Mouse (Mus musculus) forebrain, embryonic 13.5 days (tissue): Measurements from ENCODE around the gene Dcun1d2. TPM values are rescaled to one million over a fixed set of nuclear protein-coding genes. Genes with fewer than 3 reads are reported as not detected.

Experiments used
- ATAC-seq: fragments of 200-750 bp; cut with Nextera tagmentation; 2 replicates; pipeline ENCODE4 v1.8.0; 2017
- H3K27ac ChIP-seq: fragments of 300-500 bp; sonication (generic); 2 replicates; pipeline ENCODE4 v1.5.1; 2015; ENCODE audit warnings: inconsistent platforms, mild to moderate bottlenecking, moderate library complexity
- H3K27me3 ChIP-seq: fragments of 300-500 bp; sonication (generic); 2 replicates; pipeline ENCODE4 v1.6.1; 2015; ENCODE audit warnings: mild to moderate bottlenecking, inconsistent platforms
- H3K36me3 ChIP-seq: fragments of 300-500 bp; sonication (generic); 2 replicates; pipeline ENCODE4 v1.6.1; 2015; ENCODE audit warnings: mild to moderate bottlenecking, inconsistent platforms; ENCODE audit not compliant: poor library complexity, severe bottlenecking
- H3K4me1 ChIP-seq: fragments of 300-500 bp; sonication (generic); 2 replicates; pipeline ENCODE4 v1.6.1; 2015; ENCODE audit warnings: inconsistent platforms
- H3K4me2 ChIP-seq: fragments of 300-500 bp; sonication (generic); 2 replicates; pipeline ENCODE4 v1.6.1; 2015; ENCODE audit warnings: inconsistent platforms, mild to moderate bottlenecking, moderate library complexity
- H3K4me3 ChIP-seq: fragments of 300-500 bp; sonication (generic); 2 replicates; pipeline ENCODE4 v1.5.1; 2015; ENCODE audit warnings: mild to moderate bottlenecking, inconsistent platforms
- H3K9ac ChIP-seq: fragments of 300-500 bp; sonication (generic); 2 replicates; pipeline ENCODE4 v1.6.1; 2015; ENCODE audit warnings: mild to moderate bottlenecking, inconsistent platforms
- H3K9me3 ChIP-seq: fragments of 300-500 bp; sonication (generic); replicated peaks from 2 replicates; pipeline ENCODE4 v1.6.1; 2016; ENCODE audit warnings: inconsistent platforms
- WGBS: fragments of 180-500 bp; shearing (Covaris S2); methylation state at CpG from one replicate; pipeline ENCODE4 v1.1.7; 2015; 5-methylcytosine and 5-hydroxymethylcytosine counted together
- polyA plus RNA-seq: library from polyadenylated mRNA; unstranded; fragments of >200 nt; fragmentation: Nextera tagmentation; extraction: Ambion mirVana; gene quantifications from 2 replicates; pipeline ENCODE4 v1.2.1, GENCODE M21; 2015

Gene Dcun1d2
- polyA plus RNA-seq, 1 experiment from 2014 or later: 31.6 TPM

- H3K27ac ChIP-seq: no peak overlapping the region
- no peak overlapping the region for H3K4me2 ChIP-seq
- no peak overlapping the region for H3K9ac ChIP-seq
- H3K36me3 ChIP-seq: peaks cover 88% of the 10 kb centered on the region
- no peak for ATAC-seq
- WGBS: 96% methylated on average over 8 of the region's 8 CpGs
- H3K27me3 ChIP-seq: no peaks in the 10 kb centered on the region
- H3K4me1 ChIP-seq: no peaks in the 10 kb centered on the region
- no peaks in the 10 kb centered on the region; the same call in 1 of the 2 replicates for H3K9me3 ChIP-seq
- H3K4me3 ChIP-seq: no peak overlapping the region
These were observed 11.6 kb upstream of the Dcun1d2 start for GRCm38 (mm10) chr8:13299571-13299970.

GRCm38 (mm10) chr8:13293677-13294470 lies 5.9 kb upstream of the Dcun1d2 start:
- no peak overlapping the region for H3K27ac ChIP-seq
- no peak overlapping the region for H3K4me3 ChIP-seq
- no peaks in the 10 kb centered on the region for H3K27me3 ChIP-seq
- no peak for ATAC-seq
- no peak overlapping the region for H3K9ac ChIP-seq
- peaks cover 64% of the 10 kb centered on the region for H3K36me3 ChIP-seq
- peaks cover 5% of the 10 kb centered on the region for H3K4me1 ChIP-seq
- H3K9me3 ChIP-seq: no peaks in the 10 kb centered on the region
- WGBS: 92% methylated on average over 9 of the region's 9 CpGs
- no peak overlapping the region for H3K4me2 ChIP-seq

GRCm38 (mm10) chr8:13292364-13292763 lies 4.4 kb upstream of the Dcun1d2 start:
- Histone ChIP-seq H3K9me3 (no peaks in the 10 kb centered on the region), H3K4me1 (peaks cover 9% of the 10 kb centered on the region), H3K27me3 (no peaks in the 10 kb centered on the region), H3K27ac (no peak overlapping the region), H3K4me3 (no peak overlapping the region), H3K9ac (no peak overlapping the region), H3K36me3 (peaks cover 54% of the 10 kb centered on the region), H3K4me2 (no peak overlapping the region)
- ATAC-seq: no peak
- 29% methylated on average over 9 of the region's 9 CpGs for WGBS

- ATAC-seq: no peak
- Histone ChIP-seq H3K36me3 (peaks cover 17% of the 10 kb centered on the region), H3K27me3 (no peaks in the 10 kb centered on the region), H3K9ac (peak overlapping the region; percentile 79), H3K4me3 (peak overlapping the region; percentile 91), H3K9me3 (no peaks in the 10 kb centered on the region), H3K27ac (0 out of 2 replicates have a peak overlapping the region, but pooled peaks have one; percentile 6), H3K4me1 (peaks cover 21% of the 10 kb centered on the region), H3K4me2 (peak overlapping the region; percentile 81)
- WGBS: 3% methylated on average over 6 of the region's 6 CpGs
These were observed 715 bp upstream of the Dcun1d2 start for GRCm38 (mm10) chr8:13288646-13289045.

- Histone ChIP-seq H3K4me3 (peak overlapping the region; percentile 91), H3K4me2 (peak overlapping the region; percentile 81), H3K9me3 (no peaks in the 10 kb centered on the region), H3K27me3 (no peaks in the 10 kb centered on the region), H3K36me3 (peaks cover 9% of the 10 kb centered on the region; the same call in 1 of the 2 replicates), H3K9ac (peak overlapping the region; percentile 79), H3K27ac (peak overlapping the region; percentile 79), H3K4me1 (peaks cover 21% of the 10 kb centered on the region)
- ATAC-seq: peak; percentile 64
- WGBS: under 1% methylated on average over 33 of the region's 34 CpGs
These were observed 633 bp downstream of the Dcun1d2 start for GRCm38 (mm10) chr8:13287304-13287691.

GRCm38 (mm10) chr8:13283200-13283599 lies 4.7 kb downstream of the Dcun1d2 start:
- peaks cover 12% of the 10 kb centered on the region for H3K4me1 ChIP-seq
- H3K27ac ChIP-seq: no peak overlapping the region
- no peak overlapping the region for H3K4me3 ChIP-seq
- no peak for ATAC-seq
- no peaks in the 10 kb centered on the region for H3K27me3 ChIP-seq
- 97% methylated on average over 1 of the region's 1 CpGs for WGBS
- no peaks in the 10 kb centered on the region for H3K9me3 ChIP-seq
- H3K4me2 ChIP-seq: no peak overlapping the region
- H3K36me3 ChIP-seq: 0 out of 2 replicates have a peak, but pooled peaks cover 3% of the 10 kb centered on the region
- H3K9ac ChIP-seq: no peak overlapping the region

GRCm38 (mm10) chr8:13276941-13277447 lies 10.9 kb downstream of the Dcun1d2 start:
- no peak overlapping the region for H3K4me2 ChIP-seq
- H3K4me1 ChIP-seq: no peaks in the 10 kb centered on the region
- H3K27me3 ChIP-seq: no peaks in the 10 kb centered on the region
- no peaks in the 10 kb centered on the region for H3K9me3 ChIP-seq
- peaks cover 26% of the 10 kb centered on the region for H3K36me3 ChIP-seq
- ATAC-seq: no peak
- no peak overlapping the region for H3K4me3 ChIP-seq
- H3K9ac ChIP-seq: no peak overlapping the region
- 90% methylated on average over 5 of the region's 5 CpGs for WGBS
- H3K27ac ChIP-seq: no peak overlapping the region

GRCm38 (mm10) chr8:13272834-13273233 lies 15.1 kb downstream of the Dcun1d2 start:
- H3K4me2 ChIP-seq: no peak overlapping the region
- no peak overlapping the region for H3K27ac ChIP-seq
- H3K9ac ChIP-seq: no peak overlapping the region
- WGBS: 92% methylated on average over 5 of the region's 5 CpGs
- ATAC-seq: no peak
- H3K27me3 ChIP-seq: no peaks in the 10 kb centered on the region
- H3K4me3 ChIP-seq: no peak overlapping the region
- H3K36me3 ChIP-seq: peaks cover 48% of the 10 kb centered on the region
- H3K4me1 ChIP-seq: no peaks in the 10 kb centered on the region
- no peaks in the 10 kb centered on the region for H3K9me3 ChIP-seq

GRCm38 (mm10) chr8:13267566-13267965 lies 20.4 kb downstream of the Dcun1d2 start:
- H3K4me1 ChIP-seq: no peaks in the 10 kb centered on the region
- H3K9me3 ChIP-seq: no peaks in the 10 kb centered on the region
- no peak overlapping the region for H3K27ac ChIP-seq
- H3K36me3 ChIP-seq: peaks cover 39% of the 10 kb centered on the region
- no peak overlapping the region for H3K9ac ChIP-seq
- 72% methylated on average over 2 of the region's 2 CpGs for WGBS
- H3K4me3 ChIP-seq: no peak overlapping the region
- no peaks in the 10 kb centered on the region for H3K27me3 ChIP-seq
- H3K4me2 ChIP-seq: no peak overlapping the region
- no peak for ATAC-seq

GRCm38 (mm10) chr8:13263376-13263775 lies 24.6 kb downstream of the Dcun1d2 start:
- Histone ChIP-seq H3K4me1 (no peaks in the 10 kb centered on the region), H3K9ac (no peak overlapping the region), H3K36me3 (peaks cover 42% of the 10 kb centered on the region), H3K27ac (no peak overlapping the region), H3K27me3 (no peaks in the 10 kb centered on the region), H3K4me2 (no peak overlapping the region), H3K4me3 (no peak overlapping the region), H3K9me3 (no peaks in the 10 kb centered on the region)
- ATAC-seq: no peak
- 60% methylated on average over 3 of the region's 3 CpGs for WGBS

- H3K4me2 ChIP-seq: no peak within 1 kb of the TSS
- no peak within 1 kb of the TSS for H3K9ac ChIP-seq
- peak; percentile 50 for ATAC-seq
- no peak within 1 kb of the TSS for H3K27ac ChIP-seq
- WGBS: 39% methylated on average over 8 of the region's 8 CpGs
- 0 out of 2 replicates have a peak, but pooled peaks cover 5% of the 10 kb centered on the region for H3K27me3 ChIP-seq
- H3K4me3 ChIP-seq: no peak within 1 kb of the TSS
- H3K4me1 ChIP-seq: no peaks in the 10 kb centered on the region
- no peaks in the 10 kb centered on the region for H3K9me3 ChIP-seq
- H3K36me3 ChIP-seq: peaks cover 39% of the 10 kb centered on the region
These were observed 33.9 kb downstream of the Dcun1d2 start, which contains the start of gene Adprhl1 for GRCm38 (mm10) chr8:13254019-13254418. Gene Adprhl1, minus strand, starts transcription at chr8:13254162.

GRCm38 (mm10) chr8:13253413-13253812 lies 34.5 kb downstream of the Dcun1d2 start:
- H3K4me1 ChIP-seq: no peaks in the 10 kb centered on the region
- H3K27ac ChIP-seq: no peak overlapping the region
- 85% methylated on average over 5 of the region's 5 CpGs for WGBS
- H3K36me3 ChIP-seq: peaks cover 33% of the 10 kb centered on the region
- 0 out of 2 replicates have a peak, but pooled peaks cover 5% of the 10 kb centered on the region for H3K27me3 ChIP-seq
- no peak overlapping the region for H3K4me2 ChIP-seq
- H3K9ac ChIP-seq: no peak overlapping the region
- H3K9me3 ChIP-seq: no peaks in the 10 kb centered on the region
- H3K4me3 ChIP-seq: no peak overlapping the region
- ATAC-seq: no peak
